Mouse (Mus musculus) kidney, embryonic 14.5 days (tissue): ENCODE data around the gene Robo4. TPM values are rescaled to one million over a fixed set of nuclear protein-coding genes. Genes with fewer than 3 reads are reported as not detected.
A peak's percentile ranks its signal among the peaks of the same experiment; 100 is the strongest.

Source experiments
- ATAC-seq: fragments of 200-750 bp; cut with Nextera tagmentation; 2 replicates; pipeline ENCODE4 v1.8.0; 2017; ENCODE audit warnings: moderate number of reproducible peaks, mild to moderate bottlenecking, moderate TSS enrichment, moderate library complexity; ENCODE audit not compliant: low FRiP score, low TSS enrichment
- H3K27ac ChIP-seq: fragments of 300-500 bp; sonication (generic); 2 replicates; pipeline ENCODE4 v1.5.1; 2014; ENCODE audit warnings: low read depth, mild to moderate bottlenecking, low read length, moderate library complexity, mixed read lengths
- H3K27me3 ChIP-seq: fragments of 300-500 bp; sonication (generic); 2 replicates; pipeline ENCODE4 v1.6.1; 2014; ENCODE audit warnings: mild to moderate bottlenecking, low read length; ENCODE audit not compliant: control insufficient read depth, insufficient read depth
- H3K36me3 ChIP-seq: fragments of 300-500 bp; sonication (generic); 2 replicates; pipeline ENCODE4 v1.6.1; 2014; ENCODE audit warnings: low read length, mixed read lengths; ENCODE audit not compliant: control insufficient read depth, insufficient read depth
- H3K4me1 ChIP-seq: fragments of 300-500 bp; sonication (generic); 2 replicates; pipeline ENCODE4 v1.6.1; 2014; ENCODE audit warnings: low read length, mixed read lengths; ENCODE audit not compliant: control insufficient read depth, insufficient read depth
- H3K4me2 ChIP-seq: fragments of 300-500 bp; sonication (generic); replicated peaks from 2 replicates; pipeline ENCODE4 v1.6.1; 2014; ENCODE audit warnings: low read depth, mild to moderate bottlenecking, low read length
- H3K4me3 ChIP-seq: fragments of 300-500 bp; sonication (generic); 2 replicates; pipeline ENCODE4 v1.5.1; 2014; ENCODE audit warnings: mild to moderate bottlenecking, low read length
- H3K9ac ChIP-seq: fragments of 300-500 bp; sonication (generic); 2 replicates; pipeline ENCODE4 v1.6.1; 2014; ENCODE audit warnings: low read depth, mild to moderate bottlenecking, low read length, moderate library complexity
- H3K9me3 ChIP-seq: fragments of 300-500 bp; sonication (generic); 2 replicates; pipeline ENCODE4 v1.6.1; 2016; ENCODE audit warnings: low read length; ENCODE audit not compliant: control insufficient read depth
- WGBS: fragments of 180-500 bp; shearing (Covaris S2); extraction: QIAGEN DNeasy Blood & Tissue Kit; methylation state at CpG from one replicate; pipeline ENCODE4 v1.1.7; 2014; 5-methylcytosine and 5-hydroxymethylcytosine counted together
- polyA plus RNA-seq: library from polyadenylated mRNA; unstranded; fragments of >200 nt; fragmentation: Nextera tagmentation; extraction: Ambion mirVana; gene quantifications from 2 replicates; pipeline ENCODE4 v1.2.1, GENCODE M21; 2014

Robo4 gene
- polyA plus RNA-seq, 1 experiment from 2014 or later: 11.9 TPM

DNA sequence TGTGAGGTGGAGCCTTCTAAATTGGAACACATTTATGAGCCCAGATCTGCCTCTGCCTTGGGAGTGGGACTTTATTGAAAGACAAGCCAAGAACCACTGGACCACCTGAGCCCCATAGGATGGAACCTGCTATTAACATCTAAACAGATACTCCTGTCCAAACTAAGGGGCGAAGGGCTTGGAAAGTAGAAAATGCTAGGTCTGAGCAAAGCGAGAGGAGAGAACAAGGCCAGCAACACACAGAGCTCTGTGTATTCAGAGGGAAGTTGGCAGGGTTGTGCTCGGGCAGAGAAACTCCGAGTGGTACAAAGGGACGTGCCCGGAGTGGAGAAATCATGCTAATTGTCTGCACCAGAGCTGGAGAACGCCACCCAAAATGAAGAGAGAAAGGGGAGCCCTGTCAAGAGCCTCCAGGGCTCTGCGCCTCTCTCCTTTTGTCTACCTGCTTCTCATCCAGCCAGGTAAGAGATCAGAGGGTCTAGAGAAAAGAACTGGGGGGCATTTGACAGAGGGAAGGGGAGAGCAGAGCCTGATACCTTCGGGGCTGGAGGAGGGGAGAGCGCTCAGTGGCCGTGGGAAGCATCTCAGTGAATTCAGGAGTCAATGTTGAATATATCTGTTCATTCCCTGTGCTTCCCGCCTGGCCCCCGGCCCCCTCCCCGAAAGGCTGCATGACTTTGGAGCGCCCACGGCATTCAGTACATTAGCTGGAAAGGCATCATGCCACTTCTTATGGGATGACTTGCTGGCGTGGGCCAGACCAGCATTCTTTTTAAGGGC, 34.2 kb upstream of the Robo4 start, which contains the start of gene Hepacam:
Hepacam (plus strand) TSS at position 51 of the 780 bp plus-strand sequence.
- Histone ChIP-seq H3K36me3 (no peaks in the 10 kb centered on the region), H3K27me3 (peaks cover 3% of the 10 kb centered on the region; the same call in 1 of the 2 replicates), H3K9me3 (no peaks in the 10 kb centered on the region), H3K4me1 (0 out of 2 replicates have a peak, but pooled peaks cover 4% of the 10 kb centered on the region), H3K4me2 (no peak within 1 kb of the TSS), H3K4me3 (no peak within 1 kb of the TSS), H3K9ac (no peak within 1 kb of the TSS), H3K27ac (no peak within 1 kb of the TSS)
- no peak for ATAC-seq
- WGBS: 86% methylated on average over 17 of the region's 17 CpGs

DNA sequence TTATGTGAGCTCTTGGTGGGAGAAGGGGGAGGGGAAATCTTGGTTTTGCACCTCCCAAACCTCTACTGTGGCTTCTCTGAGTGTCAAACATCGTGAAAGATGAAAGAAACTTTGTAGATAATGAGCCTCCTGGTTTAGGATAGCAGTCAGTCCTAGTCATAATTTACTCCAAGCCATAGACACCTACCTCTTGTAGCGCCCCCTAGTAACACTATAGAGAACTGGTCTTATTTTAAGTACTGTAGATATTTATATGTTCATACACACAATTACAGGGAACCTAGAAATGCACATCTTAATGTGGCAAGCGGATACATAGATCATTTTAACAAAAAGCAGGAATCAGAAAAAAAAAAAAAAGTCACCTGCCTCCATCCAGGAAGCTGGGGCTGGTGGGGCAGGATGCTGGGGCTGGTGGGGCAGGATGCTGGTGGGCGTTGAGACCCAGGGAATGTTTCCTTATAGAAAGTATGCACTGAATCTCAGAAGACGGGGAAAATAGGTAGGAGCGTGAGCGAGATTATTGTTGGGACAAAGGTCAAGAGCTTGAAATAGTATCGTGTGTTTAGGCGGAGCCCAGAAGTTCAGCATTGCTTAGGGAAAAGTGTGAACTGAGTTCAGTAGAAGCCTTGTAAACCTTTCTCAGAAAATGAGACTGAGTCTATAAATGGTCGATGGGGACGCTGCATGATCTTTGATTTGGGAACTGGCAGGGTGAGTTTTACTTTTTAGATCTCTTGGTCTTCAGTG, 33.4 kb upstream of the Robo4 start:
- ATAC-seq: no peak
- peaks cover 3% of the 10 kb centered on the region; the same call in 1 of the 2 replicates for H3K27me3 ChIP-seq
- H3K4me1 ChIP-seq: 0 out of 2 replicates have a peak, but pooled peaks cover 4% of the 10 kb centered on the region
- H3K36me3 ChIP-seq: no peaks in the 10 kb centered on the region
- 66% methylated on average over 11 of the region's 11 CpGs for WGBS
- no peak overlapping the region for H3K4me3 ChIP-seq
- H3K9me3 ChIP-seq: no peaks in the 10 kb centered on the region
- peak overlapping the region; percentile 30; the same call in 1 of the 2 replicates for H3K27ac ChIP-seq
- no peak overlapping the region for H3K4me2 ChIP-seq
- no peak overlapping the region for H3K9ac ChIP-seq

DNA sequence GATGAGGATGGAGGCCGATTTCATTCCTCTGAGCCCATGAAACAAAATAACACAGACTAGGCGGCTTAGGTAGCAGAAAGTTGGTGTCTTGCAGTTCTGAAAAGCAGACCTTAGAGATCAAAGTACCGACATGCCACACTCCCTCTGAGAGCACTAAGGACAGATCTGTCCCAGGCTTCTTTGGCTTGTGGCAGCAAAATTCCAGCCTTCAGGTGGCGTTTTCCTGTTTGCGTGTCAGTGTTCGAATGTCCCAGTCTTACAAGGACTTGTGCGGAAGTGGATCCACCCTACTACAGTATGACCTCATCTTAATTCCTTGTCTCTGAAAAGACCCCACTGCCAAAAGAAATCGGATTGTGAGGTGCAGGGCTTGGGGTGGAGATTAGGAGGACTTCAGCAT, 32.8 kb upstream of the Robo4 start:
- Histone ChIP-seq H3K4me3 (no peak overlapping the region), H3K9me3 (no peaks in the 10 kb centered on the region), H3K4me1 (0 out of 2 replicates have a peak, but pooled peaks cover 4% of the 10 kb centered on the region), H3K27ac (peak overlapping the region; percentile 30; the same call in 1 of the 2 replicates), H3K4me2 (no peak overlapping the region), H3K36me3 (no peaks in the 10 kb centered on the region), H3K9ac (no peak overlapping the region), H3K27me3 (peaks cover 3% of the 10 kb centered on the region; the same call in 1 of the 2 replicates)
- no peak for ATAC-seq
- 78% methylated on average over 8 of the region's 8 CpGs for WGBS

DNA sequence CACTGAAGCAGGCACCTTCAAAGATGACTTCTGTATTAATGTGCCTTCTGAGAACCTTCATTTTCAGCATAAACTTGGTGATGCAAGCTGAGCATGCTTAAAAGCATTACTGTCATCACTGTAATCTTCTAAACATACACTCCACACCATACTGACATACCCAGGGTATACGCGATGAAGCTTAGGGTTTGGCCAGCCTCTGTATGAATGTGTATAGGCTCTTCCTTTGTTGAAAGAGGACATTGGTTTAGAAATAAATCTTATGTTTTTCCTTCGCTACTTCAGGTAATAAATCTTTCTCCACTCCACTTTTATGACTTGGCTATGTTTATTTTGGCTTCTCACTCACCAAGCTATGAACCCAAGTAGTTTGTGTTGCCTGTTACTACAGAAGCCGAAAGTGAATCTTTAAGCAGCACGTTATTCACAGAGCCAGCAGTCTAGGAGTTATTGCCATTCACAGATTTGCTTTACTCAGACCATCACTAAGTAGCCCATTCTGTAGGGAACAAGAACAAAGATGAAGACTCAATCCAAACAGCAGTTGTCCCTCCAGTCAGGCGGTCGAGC, 30.4 kb upstream of the Robo4 start:
- Histone ChIP-seq H3K9ac (no peak overlapping the region), H3K9me3 (no peaks in the 10 kb centered on the region), H3K27ac (no peak overlapping the region), H3K27me3 (peaks cover 3% of the 10 kb centered on the region; the same call in 1 of the 2 replicates), H3K4me3 (no peak overlapping the region), H3K4me1 (0 out of 2 replicates have a peak, but pooled peaks cover 4% of the 10 kb centered on the region), H3K4me2 (no peak overlapping the region), H3K36me3 (no peaks in the 10 kb centered on the region)
- ATAC-seq: peak; percentile 77
- 44% methylated on average over 7 of the region's 7 CpGs for WGBS

DNA sequence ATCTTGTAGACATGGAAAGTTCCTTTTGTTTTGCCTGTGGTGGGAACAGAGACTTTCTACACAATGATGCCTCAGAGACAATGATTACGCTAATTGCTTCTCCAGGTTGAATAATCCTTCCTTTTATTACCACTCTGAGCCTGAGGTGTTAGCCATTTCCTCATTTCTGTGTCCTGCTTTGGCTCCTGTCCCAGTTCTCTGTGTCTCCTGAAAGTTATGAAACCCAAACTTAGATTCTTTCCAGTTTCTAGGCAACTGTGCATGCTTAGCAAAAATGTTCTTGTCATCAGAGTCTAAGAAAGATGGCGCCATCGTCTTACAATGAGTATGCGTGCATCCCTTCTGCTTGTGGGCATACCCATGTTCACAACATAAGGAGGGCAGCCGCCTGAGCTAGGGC, 26.0 kb upstream of the Robo4 start:
- Histone ChIP-seq H3K4me1 (0 out of 2 replicates have a peak, but pooled peaks cover 4% of the 10 kb centered on the region), H3K27ac (no peak overlapping the region), H3K27me3 (no peaks in the 10 kb centered on the region), H3K4me3 (no peak overlapping the region), H3K36me3 (no peaks in the 10 kb centered on the region), H3K9me3 (no peaks in the 10 kb centered on the region), H3K4me2 (no peak overlapping the region), H3K9ac (no peak overlapping the region)
- no peak for ATAC-seq
- 91% methylated on average over 5 of the region's 5 CpGs for WGBS

DNA sequence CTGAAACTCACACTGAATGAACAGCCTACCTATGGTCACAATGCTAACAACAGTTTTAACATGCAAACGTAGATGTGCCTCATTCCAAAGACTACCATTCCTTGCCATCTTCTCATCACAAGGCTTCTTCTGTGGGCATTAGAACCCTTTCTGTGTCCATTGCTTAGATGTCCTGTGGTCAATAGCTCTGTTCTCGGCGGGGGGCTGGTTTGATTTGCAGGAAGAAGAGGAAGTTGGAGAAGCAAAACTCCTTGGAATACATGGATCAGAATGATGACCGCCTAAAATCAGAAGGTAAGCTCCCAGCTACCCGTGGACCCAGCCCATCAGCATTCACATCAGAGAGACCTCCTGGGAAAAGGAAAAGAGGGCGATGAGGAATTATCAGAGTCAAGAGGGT, 18.5 kb upstream of the Robo4 start:
- ATAC-seq: no peak
- no peak overlapping the region for H3K9ac ChIP-seq
- H3K4me2 ChIP-seq: no peak overlapping the region

DNA sequence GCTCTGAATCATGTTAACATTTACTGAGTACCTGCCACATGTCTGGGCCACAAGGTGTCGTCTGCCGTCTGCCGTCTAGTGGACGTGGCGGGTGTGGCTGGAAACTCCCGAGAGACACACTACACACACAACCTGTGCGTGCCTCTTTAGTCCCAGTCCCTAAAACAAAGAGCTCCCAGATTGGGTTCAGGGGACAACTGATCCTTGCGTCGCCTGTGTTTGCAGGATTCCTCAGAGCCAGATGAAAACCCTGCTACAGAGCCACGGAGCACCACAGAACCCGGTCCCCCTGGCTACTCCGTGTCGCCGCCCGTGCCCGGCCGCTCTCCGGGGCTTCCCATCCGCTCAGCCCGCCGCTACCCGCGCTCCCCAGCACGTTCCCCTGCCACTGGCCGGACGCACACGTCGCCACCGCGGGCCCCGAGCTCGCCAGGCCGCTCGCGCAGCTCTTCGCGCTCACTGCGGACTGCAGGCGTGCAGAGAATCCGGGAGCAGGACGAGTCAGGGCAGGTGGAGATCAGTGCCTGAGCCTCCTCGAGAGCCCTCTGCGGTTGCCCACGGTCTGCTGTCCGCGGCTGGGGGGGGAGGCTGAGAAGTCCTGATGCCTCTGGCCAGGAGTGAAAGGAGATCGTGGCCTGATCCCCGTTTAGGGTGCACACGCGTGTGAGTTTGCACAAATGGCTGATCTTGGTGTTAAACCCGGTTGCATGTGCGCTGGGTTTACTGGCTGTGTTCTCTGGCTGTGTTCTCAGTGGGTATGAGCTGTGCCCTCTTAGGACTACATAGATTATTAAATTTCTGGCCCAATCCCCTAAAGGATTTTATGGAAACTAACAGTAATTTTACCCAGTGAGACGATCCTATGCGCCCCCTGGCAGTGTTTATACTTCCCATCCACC, 17.2 kb upstream of the Robo4 start:
- H3K4me1 ChIP-seq: no peaks in the 10 kb centered on the region
- H3K4me3 ChIP-seq: peak overlapping the region; percentile 46
- H3K36me3 ChIP-seq: no peaks in the 10 kb centered on the region
- H3K9ac ChIP-seq: peak overlapping the region; percentile 51
- peak; percentile 77 for ATAC-seq
- WGBS: 8% methylated on average over 54 of the region's 54 CpGs
- peaks cover 17% of the 10 kb centered on the region; the same call in 1 of the 2 replicates for H3K27me3 ChIP-seq
- peak overlapping the region; percentile 80 for H3K4me2 ChIP-seq
- H3K27ac ChIP-seq: no peak overlapping the region
- H3K9me3 ChIP-seq: no peaks in the 10 kb centered on the region

More for the DNA sequence above, 18.5 kb upstream of the Robo4 start:
- Histone ChIP-seq H3K4me1 (no peaks in the 10 kb centered on the region), H3K9me3 (no peaks in the 10 kb centered on the region), H3K36me3 (no peaks in the 10 kb centered on the region), H3K27ac (no peak overlapping the region), H3K27me3 (peaks cover 17% of the 10 kb centered on the region; the same call in 1 of the 2 replicates), H3K4me3 (no peak overlapping the region)
- 97% methylated on average over 6 of the region's 6 CpGs for WGBS

DNA sequence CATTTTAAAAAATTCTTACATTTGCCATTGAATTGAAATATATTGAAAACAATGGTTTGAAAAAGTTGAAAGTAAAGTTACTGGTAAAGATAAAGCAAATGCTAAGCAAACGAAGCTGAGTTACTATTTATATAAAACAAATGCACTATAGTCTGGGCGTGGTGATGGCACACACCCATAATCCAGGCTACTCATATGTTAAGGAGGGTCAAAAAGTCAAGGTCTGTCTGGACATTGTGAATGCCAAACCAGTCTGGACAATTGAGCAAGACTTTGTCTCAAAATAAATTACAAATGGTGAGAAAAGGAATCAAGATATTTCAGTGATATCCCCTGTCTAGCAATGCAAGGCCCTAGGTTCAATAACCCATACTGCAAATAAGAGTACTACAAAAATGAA, 10.8 kb upstream of the Robo4 start:
- 82% methylated on average over 2 of the region's 2 CpGs for WGBS

More for the DNA sequence above, 10.8 kb upstream of the Robo4 start:
- no peaks in the 10 kb centered on the region for H3K36me3 ChIP-seq
- H3K27ac ChIP-seq: no peak overlapping the region
- no peaks in the 10 kb centered on the region for H3K4me1 ChIP-seq
- H3K9me3 ChIP-seq: no peaks in the 10 kb centered on the region
- H3K9ac ChIP-seq: no peak overlapping the region
- ATAC-seq: no peak
- peaks cover 3% of the 10 kb centered on the region; the same call in 1 of the 2 replicates for H3K27me3 ChIP-seq
- H3K4me3 ChIP-seq: no peak overlapping the region
- H3K4me2 ChIP-seq: no peak overlapping the region
